Mouse (Mus musculus) cortical plate, adult 2 months (tissue): ENCODE measurements around the gene Zfp146.

Source experiments
- CTCF ChIP-seq: fragments of 200-500 bp; IDR thresholded peaks from 2 replicates; pipeline ENCODE4 v1.5.1; 2011; ENCODE audit warnings: mild to moderate bottlenecking, control low read depth, low read length; ENCODE audit not compliant: insufficient read depth; ENCODE audit errors: extremely low read depth
- POLR2A ChIP-seq: fragments of 200-500 bp; IDR thresholded peaks from 2 replicates; pipeline ENCODE4 v1.6.1; 2011; ENCODE audit warnings: mild to moderate bottlenecking, low read length, control low read depth; ENCODE audit not compliant: insufficient read depth; ENCODE audit errors: extremely low read depth

DNA sequence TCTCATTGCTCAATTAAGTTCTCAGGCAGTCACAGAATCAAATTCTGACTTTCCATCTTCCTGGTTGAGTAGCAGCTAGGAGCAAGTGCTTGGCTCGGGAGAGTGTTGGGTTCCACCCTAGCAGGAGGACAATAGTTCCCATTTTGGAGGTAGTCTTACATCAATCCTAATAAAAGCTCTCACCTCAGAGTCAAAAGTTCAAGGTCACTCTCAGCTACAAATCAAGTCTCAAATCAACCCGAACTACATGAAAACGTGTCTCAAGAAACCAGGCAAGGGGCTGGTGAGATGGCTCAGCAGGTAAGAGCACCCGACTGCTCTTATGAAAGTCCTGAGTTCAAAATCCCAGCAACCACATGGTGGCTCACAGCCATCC, 19.6 kb upstream of the Zfp146 start:
- TF ChIP-seq CTCF (no peak), POLR2A (no peak)
